Mouse (Mus musculus): ENCODE data around the gene Tmem72. TPM values are rescaled to one million over a fixed set of nuclear protein-coding genes. Genes with fewer than 3 reads are reported as not detected.

The Tmem72 gene
- polyA plus RNA-seq, 1 experiment from 2014 or later = 0.08 TPM

GRCm38 (mm10) chr6:116714576-116714975, 2.1 kb downstream of the Tmem72 start:
- no peaks in the 10 kb centered on the region for H3K36me3 ChIP-seq
- H3K27ac ChIP-seq = no peak overlapping the region
- no peak overlapping the region for H3K4me2 ChIP-seq (replicated peaks)
- H3K9ac ChIP-seq = no peak overlapping the region
- H3K9me3 ChIP-seq = no peaks in the 10 kb centered on the region
- no peak for ATAC-seq (ENCODE audit: low FRiP score, low read depth)
- no peak overlapping the region for H3K4me3 ChIP-seq
- H3K4me1 ChIP-seq = peaks cover 7% of the 10 kb centered on the region
- 76% methylated on average over 5 of the region's 5 CpGs for WGBS
- no peaks in the 10 kb centered on the region for H3K27me3 ChIP-seq

- Histone ChIP-seq H3K27me3 (no peaks in the 10 kb centered on the region), H3K36me3 (no peaks in the 10 kb centered on the region), H3K9me3 (no peaks in the 10 kb centered on the region), H3K4me2 (replicated peaks) (no peak overlapping the region), H3K9ac (no peak overlapping the region), H3K27ac (no peak overlapping the region), H3K4me1 (peaks cover 7% of the 10 kb centered on the region), H3K4me3 (no peak overlapping the region)
- 79% methylated on average over 3 of the region's 3 CpGs for WGBS
- no peak for ATAC-seq (ENCODE audit: low FRiP score, low read depth)
These were observed 2.7 kb downstream of the Tmem72 start for GRCm38 (mm10) chr6:116713966-116714365.

DNA sequence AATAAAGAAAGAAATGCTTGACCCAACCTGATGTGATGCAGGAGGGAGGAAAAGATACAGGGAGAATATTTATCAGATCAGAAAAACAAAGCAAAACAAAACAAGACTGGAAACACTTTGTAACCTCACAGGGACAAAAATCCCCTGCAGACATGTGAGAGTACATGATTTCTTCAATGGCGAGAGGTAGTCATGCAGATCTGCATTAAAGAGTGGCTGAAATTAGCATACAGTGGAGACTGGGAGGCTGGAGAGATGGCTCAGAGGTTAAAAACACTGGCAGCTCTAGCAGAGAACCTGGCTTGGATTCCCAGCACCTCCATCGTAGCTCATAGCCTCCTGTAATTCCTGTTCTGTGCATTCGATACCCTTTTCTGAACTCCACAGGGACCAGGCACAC, 4.2 kb downstream of the Tmem72 start:
- H3K9ac ChIP-seq = no peak overlapping the region
- WGBS = 86% methylated on average over 3 of the region's 3 CpGs
- no peaks in the 10 kb centered on the region for H3K9me3 ChIP-seq
- H3K4me2 ChIP-seq (replicated peaks) = no peak overlapping the region
- no peak for ATAC-seq (ENCODE audit: low FRiP score, low read depth)
- H3K27ac ChIP-seq = no peak overlapping the region
- H3K4me1 ChIP-seq = peaks cover 7% of the 10 kb centered on the region
- H3K4me3 ChIP-seq = no peak overlapping the region
- no peaks in the 10 kb centered on the region for H3K36me3 ChIP-seq
- no peaks in the 10 kb centered on the region for H3K27me3 ChIP-seq

DNA sequence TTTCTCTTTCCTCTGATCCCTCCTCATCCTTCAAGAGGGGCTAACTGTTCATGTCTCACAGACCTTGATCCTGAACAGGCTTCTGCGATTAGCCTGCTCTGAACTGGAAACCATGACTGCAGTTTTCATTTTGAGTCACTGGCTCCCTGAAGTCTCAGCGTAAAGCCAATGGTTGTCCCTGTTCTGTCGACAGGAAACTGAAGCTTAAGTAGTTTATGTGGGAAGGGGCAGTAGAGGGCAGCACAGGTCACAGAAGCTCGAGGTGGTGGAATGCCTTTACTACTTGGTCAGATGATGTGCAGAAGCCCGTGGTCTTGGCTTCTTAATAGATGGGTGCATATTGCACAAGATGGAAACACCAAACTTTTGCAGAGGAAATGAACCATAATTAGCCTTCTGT, 4.7 kb downstream of the Tmem72 start:
- Histone ChIP-seq H3K4me2 (replicated peaks) (no peak overlapping the region), H3K27me3 (no peaks in the 10 kb centered on the region), H3K27ac (no peak overlapping the region), H3K4me3 (no peak overlapping the region), H3K9me3 (no peaks in the 10 kb centered on the region), H3K9ac (no peak overlapping the region), H3K4me1 (peaks cover 7% of the 10 kb centered on the region), H3K36me3 (no peaks in the 10 kb centered on the region)
- 13% methylated on average over 5 of the region's 5 CpGs for WGBS
- ATAC-seq (ENCODE audit: low FRiP score, low read depth) = no peak

DNA sequence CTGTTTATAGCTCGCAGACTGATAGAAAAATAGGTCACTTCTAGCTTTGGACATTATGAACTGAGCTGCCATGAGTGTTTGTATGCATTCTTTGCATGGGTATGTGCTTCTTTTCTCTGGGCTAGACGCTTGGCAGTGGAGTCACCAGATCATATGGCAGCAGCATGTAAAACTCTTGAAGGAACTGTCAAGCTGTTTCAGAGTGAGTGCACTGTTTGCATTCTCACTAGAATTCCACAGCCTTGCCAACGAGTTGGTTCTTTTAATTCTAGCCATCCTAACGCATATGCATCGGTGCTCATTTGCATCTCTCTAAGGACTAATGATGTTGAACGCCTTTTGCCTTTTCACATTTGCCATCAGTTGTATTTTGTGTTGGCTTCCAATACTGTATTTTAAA, 12.4 kb downstream of the Tmem72 start:
- H3K4me2 ChIP-seq (replicated peaks) = no peak overlapping the region
- ATAC-seq (ENCODE audit: low FRiP score, low read depth) = no peak
- no peak overlapping the region for H3K27ac ChIP-seq
- no peak overlapping the region for H3K9ac ChIP-seq
- H3K9me3 ChIP-seq = no peaks in the 10 kb centered on the region
- 72% methylated on average over 6 of the region's 6 CpGs for WGBS
- no peaks in the 10 kb centered on the region for H3K27me3 ChIP-seq
- H3K4me1 ChIP-seq = no peaks in the 10 kb centered on the region
- H3K4me3 ChIP-seq = no peak overlapping the region
- no peaks in the 10 kb centered on the region for H3K36me3 ChIP-seq

DNA sequence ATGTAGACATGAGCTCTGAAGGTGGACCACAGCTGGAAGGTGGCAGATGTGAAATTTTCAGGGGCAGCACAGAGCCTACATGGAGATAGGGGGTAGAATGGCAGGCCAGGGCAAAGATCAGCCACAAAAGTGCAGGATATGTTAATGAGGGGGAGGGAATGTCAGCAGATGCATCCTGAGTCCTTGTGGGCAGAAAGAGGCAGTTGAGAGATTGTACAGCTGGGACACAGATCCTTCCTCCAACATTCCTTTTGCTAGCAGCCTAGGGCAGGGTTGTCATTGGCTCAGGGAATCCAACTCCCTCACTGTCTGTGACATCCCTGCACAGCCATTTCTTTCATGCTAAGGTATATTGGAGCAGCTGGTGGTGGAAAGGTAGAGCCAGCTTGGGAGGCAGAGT, 15.9 kb downstream of the Tmem72 start:
- ATAC-seq (ENCODE audit: low FRiP score, low read depth) = no peak
- no peak overlapping the region for H3K4me3 ChIP-seq
- H3K9me3 ChIP-seq = no peaks in the 10 kb centered on the region
- no peaks in the 10 kb centered on the region for H3K36me3 ChIP-seq
- H3K27me3 ChIP-seq = no peaks in the 10 kb centered on the region
- no peak overlapping the region for H3K4me2 ChIP-seq (replicated peaks)
- H3K27ac ChIP-seq = no peak overlapping the region
- no peak overlapping the region for H3K9ac ChIP-seq
- no peaks in the 10 kb centered on the region for H3K4me1 ChIP-seq

- WGBS = 93% methylated on average over 4 of the region's 4 CpGs
- H3K4me2 ChIP-seq (replicated peaks) = no peak overlapping the region
- no peaks in the 10 kb centered on the region for H3K9me3 ChIP-seq
- no peak for ATAC-seq (ENCODE audit: low FRiP score, low read depth)
- H3K27ac ChIP-seq = no peak overlapping the region
- H3K4me1 ChIP-seq = no peaks in the 10 kb centered on the region
- no peaks in the 10 kb centered on the region for H3K36me3 ChIP-seq
- no peaks in the 10 kb centered on the region for H3K27me3 ChIP-seq
- H3K4me3 ChIP-seq = no peak overlapping the region
- H3K9ac ChIP-seq = no peak overlapping the region
These were observed 18.8 kb downstream of the Tmem72 start for GRCm38 (mm10) chr6:116697896-116698425.

DNA sequence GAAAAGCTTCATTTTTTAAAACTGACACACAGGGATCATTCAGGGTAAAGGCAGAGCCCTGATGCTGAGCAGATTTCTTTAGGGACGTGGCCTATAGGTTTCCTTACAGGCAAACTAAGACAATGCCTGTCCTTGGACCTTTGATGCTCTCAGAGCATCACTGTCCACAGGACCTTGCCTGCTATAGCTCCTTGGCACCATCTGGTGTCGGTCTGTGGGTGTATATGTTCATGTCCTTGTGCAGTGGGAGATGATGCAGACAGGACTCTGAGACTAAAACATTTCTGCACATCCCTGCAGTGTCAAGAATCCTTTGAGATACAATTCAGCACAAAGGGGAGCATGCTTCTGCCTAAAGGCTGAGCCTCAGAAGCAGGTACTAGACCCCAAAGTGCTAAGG, 19.3 kb downstream of the Tmem72 start:
- ATAC-seq (ENCODE audit: low FRiP score, low read depth) = no peak
- Histone ChIP-seq H3K4me2 (replicated peaks) (no peak overlapping the region), H3K27ac (no peak overlapping the region), H3K27me3 (no peaks in the 10 kb centered on the region), H3K9me3 (no peaks in the 10 kb centered on the region), H3K4me3 (no peak overlapping the region), H3K9ac (no peak overlapping the region), H3K4me1 (no peaks in the 10 kb centered on the region), H3K36me3 (no peaks in the 10 kb centered on the region)
- 63% methylated on average over 2 of the region's 2 CpGs for WGBS

DNA sequence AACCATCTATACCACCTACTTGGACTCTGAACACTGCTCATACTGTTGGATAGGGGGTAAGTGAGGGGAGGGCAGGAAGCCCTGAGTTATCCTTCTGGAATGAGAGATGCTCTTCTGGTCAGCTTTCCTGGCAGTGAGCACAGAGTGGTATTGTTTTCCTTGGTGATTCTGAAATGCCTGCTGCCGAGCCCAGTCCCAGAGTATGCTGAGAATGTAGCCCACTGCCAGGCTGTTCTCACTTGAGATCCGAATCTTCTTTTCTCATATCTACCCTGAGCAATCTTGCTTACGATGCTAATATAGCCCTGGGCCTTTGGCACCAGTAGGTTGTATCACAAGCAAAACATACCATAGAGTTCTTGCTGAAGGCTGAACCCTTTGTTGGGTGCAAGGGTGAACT, 22.4 kb downstream of the Tmem72 start:
- no peak overlapping the region for H3K4me3 ChIP-seq
- no peaks in the 10 kb centered on the region for H3K4me1 ChIP-seq
- H3K9ac ChIP-seq = no peak overlapping the region
- H3K27me3 ChIP-seq = no peaks in the 10 kb centered on the region
- no peaks in the 10 kb centered on the region for H3K36me3 ChIP-seq
- H3K9me3 ChIP-seq = no peaks in the 10 kb centered on the region
- no peak for ATAC-seq (ENCODE audit: low FRiP score, low read depth)
- 90% methylated on average over 3 of the region's 3 CpGs for WGBS
- no peak overlapping the region for H3K4me2 ChIP-seq (replicated peaks)
- H3K27ac ChIP-seq = no peak overlapping the region

DNA sequence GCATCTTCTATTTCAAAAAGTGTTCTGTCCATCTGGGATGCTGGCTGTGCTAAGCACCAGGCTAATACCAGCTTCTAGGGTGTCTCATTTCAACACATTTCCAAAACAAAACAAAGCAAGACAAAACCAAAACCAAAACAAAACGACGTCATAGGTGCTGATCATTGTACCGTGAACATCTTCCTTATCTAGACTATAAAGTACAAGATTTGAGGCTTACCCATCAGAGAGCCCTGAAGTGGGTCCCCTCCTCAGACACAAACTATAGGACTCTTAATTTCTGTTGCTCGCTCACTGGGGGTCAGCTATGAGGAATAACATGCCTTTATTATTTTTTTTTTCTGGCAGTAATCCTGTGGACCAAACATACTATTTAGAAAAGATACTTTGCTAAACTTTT, 23.1 kb downstream of the Tmem72 start:
- 90% methylated on average over 4 of the region's 4 CpGs for WGBS
- Histone ChIP-seq H3K4me1 (no peaks in the 10 kb centered on the region), H3K9me3 (no peaks in the 10 kb centered on the region), H3K4me2 (replicated peaks) (no peak overlapping the region), H3K9ac (no peak overlapping the region), H3K36me3 (no peaks in the 10 kb centered on the region), H3K4me3 (no peak overlapping the region), H3K27ac (no peak overlapping the region), H3K27me3 (no peaks in the 10 kb centered on the region)
- no peak for ATAC-seq (ENCODE audit: low FRiP score, low read depth)

DNA sequence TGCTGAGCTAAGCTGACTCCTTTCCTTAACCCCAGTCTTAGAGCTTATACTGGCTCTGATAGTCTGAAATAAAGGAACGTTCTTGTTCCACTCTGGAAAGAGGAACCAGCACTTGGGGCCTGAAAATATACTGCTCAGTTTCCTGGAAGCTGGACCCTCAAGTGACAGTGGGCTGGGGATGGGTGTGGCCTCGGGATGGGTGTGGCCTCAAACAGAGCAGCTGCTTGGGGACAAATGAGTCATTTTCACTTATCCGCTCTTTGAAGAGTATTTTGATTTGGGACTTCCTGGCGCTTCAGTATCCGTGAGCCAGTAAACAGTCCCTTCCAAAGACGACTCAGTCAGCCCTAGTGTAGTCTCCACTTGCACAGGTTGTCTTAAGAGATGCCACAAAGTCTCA, 34.4 kb downstream of the Tmem72 start:
- no peak overlapping the region for H3K9ac ChIP-seq
- no peak overlapping the region for H3K4me2 ChIP-seq (replicated peaks)
- no peak for ATAC-seq (ENCODE audit: low FRiP score, low read depth)
- no peaks in the 10 kb centered on the region for H3K9me3 ChIP-seq
- H3K27ac ChIP-seq = no peak overlapping the region
- WGBS = 41% methylated on average over 6 of the region's 6 CpGs
- no peaks in the 10 kb centered on the region for H3K27me3 ChIP-seq
- no peak overlapping the region for H3K4me3 ChIP-seq
- no peaks in the 10 kb centered on the region for H3K4me1 ChIP-seq
- H3K36me3 ChIP-seq = no peaks in the 10 kb centered on the region

DNA sequence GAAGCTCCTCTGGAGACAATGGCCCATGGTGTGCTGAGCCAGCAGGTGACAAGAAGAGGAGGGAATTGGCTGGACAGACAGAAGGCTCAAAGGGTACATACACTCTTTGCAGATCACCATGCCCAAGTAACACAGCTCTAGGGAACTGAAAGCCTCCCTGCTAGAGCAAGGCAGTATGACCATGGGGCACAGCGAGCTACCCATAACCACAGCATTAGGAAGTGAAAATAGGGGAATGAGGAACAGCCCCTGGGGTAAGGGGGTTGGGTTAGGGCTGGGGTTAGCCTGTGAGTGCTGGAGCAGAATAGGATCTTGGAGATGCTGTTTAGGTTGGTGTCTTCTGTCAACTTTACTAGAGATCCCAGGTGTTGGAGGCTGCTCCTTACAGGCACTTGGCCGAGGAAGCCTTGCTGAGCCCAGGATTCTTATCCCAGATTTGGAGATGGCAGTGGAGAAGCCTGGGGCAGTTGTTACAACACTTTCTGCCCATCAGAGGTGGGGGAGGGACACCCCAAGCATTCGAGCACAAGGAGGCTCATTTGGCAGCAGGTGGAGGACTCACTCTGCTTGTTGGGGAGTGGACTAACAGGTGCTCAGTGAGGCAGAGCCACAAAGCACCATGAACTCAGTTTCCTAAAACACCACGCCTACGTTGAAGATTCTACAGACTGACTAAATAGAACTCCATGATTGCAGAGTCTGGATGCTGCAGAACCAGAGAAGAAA, 37.0 kb downstream of the Tmem72 start:
- WGBS = 68% methylated on average over 5 of the region's 5 CpGs
- Histone ChIP-seq H3K36me3 (no peaks in the 10 kb centered on the region), H3K4me1 (no peaks in the 10 kb centered on the region), H3K9me3 (no peaks in the 10 kb centered on the region), H3K27ac (no peak overlapping the region), H3K27me3 (peaks cover 3% of the 10 kb centered on the region; the same call in 1 of the 2 replicates), H3K4me3 (no peak overlapping the region), H3K9ac (no peak overlapping the region), H3K4me2 (replicated peaks) (no peak overlapping the region)
- ATAC-seq (ENCODE audit: low FRiP score, low read depth) = no peak

DNA sequence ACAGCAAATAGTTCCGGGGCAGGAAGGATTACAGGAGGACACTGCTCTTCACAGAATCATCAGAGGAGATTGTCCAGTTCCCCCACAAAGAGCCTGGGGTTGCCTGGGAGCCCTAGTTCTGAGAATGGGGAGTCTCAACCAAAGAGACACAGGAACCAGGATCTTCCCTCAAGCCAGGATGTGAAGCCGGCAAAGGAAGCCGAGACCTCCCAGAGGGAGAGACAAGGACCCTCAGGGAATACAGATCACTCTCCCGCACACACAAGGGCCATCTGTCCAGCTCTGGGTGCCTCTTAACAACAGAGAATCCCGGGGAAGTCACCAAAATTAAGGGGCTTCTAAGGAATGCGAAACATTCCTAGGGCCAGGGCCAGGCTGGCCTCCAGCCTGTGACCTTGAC, 39.4 kb downstream of the Tmem72 start:
- Histone ChIP-seq H3K27ac (no peak overlapping the region), H3K9me3 (no peaks in the 10 kb centered on the region), H3K4me3 (no peak overlapping the region), H3K36me3 (no peaks in the 10 kb centered on the region), H3K27me3 (peaks cover 8% of the 10 kb centered on the region), H3K9ac (no peak overlapping the region), H3K4me2 (replicated peaks) (no peak overlapping the region), H3K4me1 (peaks cover 16% of the 10 kb centered on the region)
- no peak for ATAC-seq (ENCODE audit: low FRiP score, low read depth)
- 66% methylated on average over 6 of the region's 6 CpGs for WGBS

Measured in limb, embryonic 13.5 days (tissue).